Mouse (Mus musculus) hematopoietic stem cell, adult 5-6 weeks (primary cell): ENCODE results near the gene Enox1. TPM values are rescaled to one million over a fixed set of nuclear protein-coding genes. Genes with fewer than 3 reads are reported as not detected.
A peak's percentile ranks its signal among the peaks of the same experiment; 100 is the strongest.

Experiments
- ATAC-seq, 2 experiments: fragments of 125-278 bp in 1 of 2; replicated peaks in 1 of 2; 2 replicates each; pipeline ENCODE4 v1.8.0; 2016 to 2017; ENCODE audit warnings: inconsistent platforms in 2 of 2, mild to moderate bottlenecking in 2 of 2, moderate number of reproducible peaks in 2 of 2, low read depth in 1 of 2, moderate TSS enrichment in 1 of 2; ENCODE audit not compliant: low FRiP score in 2 of 2, poor library complexity in 2 of 2, severe bottlenecking in 2 of 2, insufficient read depth in 1 of 2, low TSS enrichment in 1 of 2
- total RNA-seq: library from RNA; stranded (forward); fragments of 172-1452, 232-1000 nt; gene quantifications from 2 replicates; pipeline ENCODE4 v1.2.3, GENCODE M21; 2017

The Enox1 gene
- total RNA-seq, 1 experiment from 2014 or later: 0.50 TPM

- ATAC-seq: no peak
Measured at GRCm38 (mm10) chr14:77377873-77378272, 221.3 kb downstream of the Enox1 start.

GRCm38 (mm10) chr14:77381532-77381931 is 225.0 kb downstream of the Enox1 start:
- ATAC-seq: no peak

- no peak for ATAC-seq
Measured at GRCm38 (mm10) chr14:77385621-77386020, 229.1 kb downstream of the Enox1 start.

DNA sequence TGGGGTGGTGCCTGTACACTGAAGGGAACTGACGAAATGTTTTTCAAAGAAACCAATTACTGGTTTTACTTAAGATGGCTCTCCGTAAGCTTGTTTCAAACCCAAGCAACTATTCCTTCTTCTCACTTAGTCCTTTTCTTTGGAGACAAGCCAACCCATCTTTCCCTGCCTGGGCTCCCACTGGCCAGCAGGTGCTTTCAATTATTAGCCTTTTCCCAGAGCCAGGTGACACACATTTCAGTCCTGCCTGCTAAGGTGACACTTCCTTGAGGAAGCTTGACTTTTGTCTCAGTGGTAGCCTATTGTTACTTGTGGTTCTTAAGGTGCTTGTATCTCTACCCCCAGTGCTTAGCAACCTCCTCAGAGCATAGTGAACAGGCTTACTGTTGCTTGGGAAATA is 231.3 kb downstream of the Enox1 start:
- no peak for ATAC-seq

DNA sequence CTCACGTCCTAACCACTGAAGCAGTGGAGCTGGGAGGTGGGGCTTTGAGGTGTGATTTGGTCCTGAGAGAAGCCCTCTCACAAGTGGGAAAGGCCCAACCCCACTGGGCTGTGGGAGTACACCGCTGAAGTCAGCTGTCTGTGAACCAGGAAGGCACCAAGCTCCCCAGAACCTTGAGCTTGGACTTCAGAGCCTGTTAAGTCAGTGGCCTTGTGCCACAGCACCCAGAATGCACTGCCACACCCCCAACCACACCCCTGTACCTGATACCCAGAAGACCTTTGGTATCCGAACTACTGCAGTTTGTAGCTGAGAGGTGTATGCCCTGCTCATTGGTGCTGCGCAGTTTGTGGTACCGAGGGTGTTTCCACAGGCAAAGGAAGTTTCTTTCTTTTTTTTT is 232.7 kb downstream of the Enox1 start:
- no peak for ATAC-seq

- no peak for ATAC-seq
Measured at GRCm38 (mm10) chr14:77392476-77392875, 235.9 kb downstream of the Enox1 start.

GRCm38 (mm10) chr14:77406241-77407114 is 249.9 kb downstream of the Enox1 start:
- no peak for ATAC-seq

DNA sequence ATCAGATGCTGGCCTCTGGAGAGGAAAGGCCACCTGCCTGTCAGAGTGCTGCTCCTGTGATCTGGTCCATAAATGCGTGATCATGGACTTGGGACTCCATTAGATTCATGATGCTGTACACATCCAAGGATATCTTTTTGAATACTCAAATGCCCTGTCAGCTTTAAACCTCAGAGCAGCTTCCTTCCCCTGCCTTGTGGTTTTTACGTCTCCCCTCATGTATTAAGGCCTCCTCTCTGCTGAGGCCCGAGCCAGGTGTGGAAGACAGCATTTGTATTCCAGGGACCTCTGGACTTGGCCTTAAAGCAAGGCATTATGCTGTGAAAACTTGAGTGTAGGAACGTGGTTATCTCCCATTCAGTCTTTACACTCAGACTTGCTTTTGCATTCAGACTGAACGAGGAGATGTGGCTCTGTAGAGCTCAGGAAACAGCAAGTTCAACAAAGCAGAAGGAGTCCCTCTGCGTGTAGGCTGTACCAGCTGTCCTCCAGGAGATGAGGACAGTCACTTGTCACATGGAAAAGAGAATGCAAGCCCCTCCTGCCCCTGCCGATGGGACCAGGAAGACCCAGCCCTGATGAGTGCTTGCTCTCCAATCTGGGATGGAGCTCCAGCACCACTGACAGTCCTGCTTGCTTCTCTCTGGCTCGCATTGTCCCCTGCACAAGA is 252.8 kb downstream of the Enox1 start:
- ATAC-seq: peak; percentile 63 to 69; a peak in 2 of 4 replicates

GRCm38 (mm10) chr14:77410354-77410753 is 253.8 kb downstream of the Enox1 start:
- ATAC-seq: no peak

GRCm38 (mm10) chr14:77413106-77413505 is 256.5 kb downstream of the Enox1 start:
- no peak for ATAC-seq

DNA sequence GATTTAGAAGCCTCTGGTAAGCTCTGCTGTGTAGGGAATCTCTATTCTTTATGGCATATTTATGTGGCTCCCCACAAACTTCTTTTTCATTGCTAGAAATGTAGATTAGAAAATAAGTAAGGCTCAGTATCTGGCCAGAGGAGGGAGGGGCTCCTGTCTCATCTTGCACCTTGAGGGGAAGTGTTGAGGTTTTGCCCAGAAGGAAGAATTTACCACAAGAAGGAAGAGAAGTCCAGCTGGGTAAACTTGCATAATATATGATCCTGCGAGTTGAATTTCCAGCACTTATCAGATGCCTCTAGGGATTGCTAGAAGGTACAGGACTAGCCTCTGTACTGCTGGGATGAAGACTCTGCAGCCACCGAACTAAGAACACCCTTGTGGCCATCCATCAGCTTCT is 259.8 kb downstream of the Enox1 start:
- peak; percentile 79 to 88 for ATAC-seq

GRCm38 (mm10) chr14:77421031-77421430 is 264.5 kb downstream of the Enox1 start:
- ATAC-seq: no peak

GRCm38 (mm10) chr14:77423194-77423593 is 266.6 kb downstream of the Enox1 start:
- no peak for ATAC-seq

DNA sequence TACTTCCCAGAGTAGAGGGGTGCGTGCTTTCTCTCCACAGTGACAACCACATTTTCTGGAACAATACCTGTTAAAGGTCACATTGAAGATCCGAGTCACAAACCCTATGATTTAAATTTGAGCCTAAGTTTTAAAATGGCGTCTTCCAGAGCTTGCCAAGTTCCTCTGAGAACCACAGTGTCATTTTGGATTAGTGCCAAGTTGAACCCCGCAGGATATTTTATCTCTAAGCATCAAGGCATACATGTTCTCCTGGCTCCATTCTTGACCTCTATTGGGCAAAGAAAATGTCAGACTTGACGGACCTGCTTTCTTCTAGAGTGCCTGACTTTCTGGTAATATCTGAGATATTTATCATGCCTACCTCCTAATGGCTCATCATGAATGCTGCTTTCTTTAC is 282.9 kb downstream of the Enox1 start:
- ATAC-seq: no peak

DNA sequence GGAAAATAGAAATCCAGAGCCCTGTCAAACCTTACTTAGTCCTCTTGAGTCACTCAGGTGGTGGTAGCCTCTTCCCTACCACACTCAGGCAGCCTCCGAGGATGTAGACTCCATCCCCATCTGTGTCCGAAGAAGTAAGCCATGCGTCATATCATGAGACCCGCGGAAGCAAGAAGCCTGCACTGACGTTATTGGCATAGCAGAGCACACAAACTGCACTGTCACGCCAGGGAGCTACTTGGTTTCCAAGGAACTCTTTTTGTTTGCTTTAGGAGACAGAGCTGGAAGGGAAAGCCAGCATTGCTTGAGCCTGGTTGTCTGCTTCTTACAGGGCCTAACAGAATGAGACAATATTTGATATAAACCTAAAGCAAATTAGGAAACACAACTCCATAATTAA is 284.2 kb downstream of the Enox1 start:
- ATAC-seq: no peak

DNA sequence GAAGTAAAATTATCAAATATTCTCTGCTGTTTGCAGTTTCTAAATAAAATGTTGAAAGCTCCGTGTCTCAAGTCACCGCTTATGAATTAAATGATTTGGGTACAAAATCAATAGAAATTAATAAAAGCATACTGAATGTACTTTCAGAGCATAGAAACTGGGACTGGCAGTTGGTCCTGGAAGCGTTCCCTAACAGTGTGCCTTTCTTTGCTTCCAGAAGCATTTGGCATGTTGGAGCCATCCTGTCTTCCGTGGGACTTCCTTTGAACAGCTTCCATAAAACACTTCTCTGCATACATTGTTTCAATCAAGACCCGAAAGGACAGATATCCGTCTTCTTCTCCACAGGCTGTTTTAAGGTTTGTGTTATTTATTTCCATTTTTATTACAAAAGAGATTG is 285.0 kb downstream of the Enox1 start:
- no peak for ATAC-seq

DNA sequence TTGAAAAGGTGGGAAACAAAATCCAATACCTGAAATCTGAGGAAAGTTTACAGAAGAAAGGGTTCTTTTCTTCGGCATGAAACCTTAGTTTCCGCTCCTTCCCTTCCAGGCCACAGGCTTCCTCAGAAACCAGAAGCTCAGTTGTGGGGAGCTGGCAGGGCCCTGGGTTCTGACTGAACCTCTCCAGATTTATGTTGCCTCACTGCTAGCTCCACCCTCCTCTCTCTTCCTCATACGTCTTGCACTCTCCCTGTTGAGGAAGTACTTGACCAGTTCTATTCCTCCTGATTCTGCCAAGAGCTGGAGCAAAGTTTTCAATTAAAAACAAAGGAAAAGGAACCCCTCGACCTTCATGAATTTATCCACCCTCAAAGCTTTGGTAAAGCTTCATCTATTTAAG is 291.4 kb downstream of the Enox1 start:
- ATAC-seq: peak; percentile 80 to 89

DNA sequence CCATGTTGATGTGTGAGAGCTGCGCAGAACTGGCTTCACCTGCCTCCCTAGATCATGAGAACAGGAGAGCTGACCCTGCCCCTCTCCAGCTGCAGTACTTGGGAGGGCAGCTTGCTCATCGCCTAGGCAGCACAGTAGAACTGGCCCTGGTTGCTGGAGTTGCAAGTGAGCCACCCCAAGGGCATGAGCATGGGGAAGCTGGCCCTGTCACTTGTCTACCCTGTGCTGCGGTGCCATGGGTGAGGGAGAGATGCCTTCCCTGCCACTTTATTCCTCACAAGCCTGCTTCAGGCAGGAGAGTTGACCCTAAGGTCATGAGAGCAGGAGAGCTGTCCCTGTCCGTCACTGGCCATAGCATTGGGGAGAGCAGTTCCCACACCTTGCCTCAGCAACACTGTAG is 295.4 kb downstream of the Enox1 start:
- ATAC-seq: no peak

- ATAC-seq: no peak
Measured at GRCm38 (mm10) chr14:77456066-77456465, 299.5 kb downstream of the Enox1 start.
